Mouse (Mus musculus): ENCODE data around the gene Tssk3.

DNA sequence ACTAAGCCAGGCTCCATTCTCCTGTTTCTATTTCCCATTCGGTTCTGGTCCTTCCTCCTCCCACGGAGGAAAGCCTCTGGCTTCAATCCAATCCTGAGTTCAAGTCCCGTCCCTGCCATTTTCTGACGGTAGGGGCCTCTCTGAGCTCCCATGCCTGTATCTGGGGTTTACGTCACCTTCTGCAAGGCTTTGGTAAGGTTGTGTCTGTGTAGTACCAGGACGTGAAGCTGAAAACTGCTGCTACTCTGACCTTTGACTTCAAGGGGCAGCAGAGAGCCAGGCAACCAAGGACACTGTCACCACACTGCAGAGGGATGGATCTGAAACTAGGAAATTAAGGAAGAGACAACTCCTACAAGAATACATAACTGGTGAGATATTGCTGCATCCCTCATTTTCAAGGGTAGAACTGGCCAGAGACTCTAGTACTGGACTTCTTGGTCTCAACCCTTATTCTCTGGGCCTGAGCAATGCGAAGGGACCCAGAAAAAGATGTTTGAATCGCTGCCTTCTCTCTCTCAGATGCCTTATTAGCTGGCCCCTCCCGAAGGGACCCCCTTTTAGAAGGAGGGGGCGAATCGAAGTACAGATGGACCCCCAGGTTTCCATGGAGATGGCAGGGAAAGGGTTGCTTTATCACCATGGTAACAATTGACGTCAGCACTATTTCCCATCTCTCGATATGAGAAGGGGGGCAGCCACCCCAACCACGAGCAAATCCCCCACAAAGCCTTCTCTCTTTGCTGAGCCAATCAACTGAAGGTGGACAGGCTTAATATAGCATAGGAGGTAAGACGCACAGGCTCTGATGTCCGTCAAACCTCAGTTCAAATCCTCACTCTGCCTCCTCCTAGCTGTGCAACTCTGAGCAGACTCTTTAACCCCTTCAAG is 5.1 kb upstream of the Tssk3 start:
- peak; percentile 61 for TF ChIP-seq CTCF (IDR thresholded peaks at IDR 0.05; ENCODE audit: low read depth)
- TF ChIP-seq EP300 (IDR thresholded peaks at IDR 0.05; ENCODE audit: low read depth): no peak

Measured in liver, postnatal 0 days (tissue).